Mouse (Mus musculus) liver, adult 2 months (tissue): ENCODE data around the gene Synpo2l. TPM values are rescaled to one million over a fixed set of nuclear protein-coding genes. Genes with fewer than 3 reads are reported as not detected.

Experiments
- DNase-seq: peaks from one replicate; pipeline ENCODE4 v3.0.0-alpha.2; 2011; ENCODE audit warnings: low read depth, low spot score; ENCODE audit errors: extremely low read depth
- H3K27ac ChIP-seq: fragments of 200-500 bp; replicated peaks from 2 replicates; pipeline ENCODE4 v1.5.1; 2012; ENCODE audit warnings: low read depth, mild to moderate bottlenecking, control low read depth, inconsistent platforms, low read length; ENCODE audit not compliant: insufficient read depth
- H3K27me3 ChIP-seq: fragments of 200-500 bp; 2 replicates; pipeline ENCODE4 v1.6.1; 2012; ENCODE audit warnings: mild to moderate bottlenecking, moderate library complexity, low read length, inconsistent platforms; ENCODE audit not compliant: control insufficient read depth, insufficient read depth
- H3K36me3 ChIP-seq: fragments of 200-500 bp; 2 replicates; pipeline ENCODE4 v1.6.1; 2012; ENCODE audit warnings: low read length, inconsistent platforms; ENCODE audit not compliant: control insufficient read depth, insufficient read depth
- H3K4me1 ChIP-seq: fragments of 200-500 bp; 2 replicates; pipeline ENCODE4 v1.6.1; 2011; ENCODE audit warnings: low read length; ENCODE audit not compliant: control insufficient read depth, insufficient read depth
- H3K4me3 ChIP-seq: fragments of 200-500 bp; 2 replicates; pipeline ENCODE4 v1.5.1; 2011; ENCODE audit warnings: low read depth, mild to moderate bottlenecking, control low read depth, low read length, moderate library complexity; ENCODE audit not compliant: insufficient read depth
- H3K79me2 ChIP-seq: fragments of 200-500 bp; 2 replicates; pipeline ENCODE4 v1.6.1; 2012; ENCODE audit warnings: inconsistent platforms, mild to moderate bottlenecking, low read length, moderate library complexity; ENCODE audit not compliant: control insufficient read depth, insufficient read depth
- H3K9ac ChIP-seq: fragments of 200-500 bp; 2 replicates; pipeline ENCODE4 v1.6.1; 2012; ENCODE audit warnings: low read depth, mild to moderate bottlenecking, control low read depth, inconsistent platforms, low read length
- CTCF ChIP-seq: fragments of 200-500 bp; IDR thresholded peaks from 2 replicates; pipeline ENCODE4 v1.5.1; 2011; ENCODE audit warnings: low read depth, low read length, control low read depth
- POLR2A ChIP-seq: fragments of 200-500 bp; IDR thresholded peaks from 2 replicates; pipeline ENCODE4 v1.6.1; 2011; ENCODE audit warnings: low read length, control low read depth; ENCODE audit not compliant: insufficient read depth; ENCODE audit errors: extremely low read depth
- WGBS: fragments of 180-500 bp; shearing (Covaris S2); methylation state at CpG from one replicate; pipeline ENCODE4 v1.1.7; 2018; 5-methylcytosine and 5-hydroxymethylcytosine counted together
- polyA plus RNA-seq: library from polyadenylated mRNA; depleted of rRNA; stranded (reverse); fragments of >200 nt; gene quantifications from 2 replicates; pipeline ENCODE4 v1.2.3, GENCODE M21; 2012
- total RNA-seq: library from RNA; depleted of rRNA; stranded (reverse); fragments of >200 nt; gene quantifications from 2 replicates; pipeline ENCODE4 v1.2.3, GENCODE M21; 2014

Gene Synpo2l
- total and polyA plus RNA-seq, 2 experiments = 0.09 to 0.10 TPM

- Histone ChIP-seq H3K4me1 (no peaks in the 10 kb centered on the region), H3K27ac (no peak overlapping the region), H3K36me3 (no peaks in the 10 kb centered on the region), H3K27me3 (no peaks in the 10 kb centered on the region), H3K9ac (no peak overlapping the region), H3K4me3 (no peak overlapping the region), H3K79me2 (no peaks in the 10 kb centered on the region)
- 94% methylated on average over 3 of the region's 3 CpGs for WGBS
- DNase-seq = no peak
- TF ChIP-seq POLR2A = no peak
- no peak for TF ChIP-seq CTCF
These were observed 45.2 kb downstream of the Synpo2l start for GRCm38 (mm10) chr14:20622907-20623306.

DNA sequence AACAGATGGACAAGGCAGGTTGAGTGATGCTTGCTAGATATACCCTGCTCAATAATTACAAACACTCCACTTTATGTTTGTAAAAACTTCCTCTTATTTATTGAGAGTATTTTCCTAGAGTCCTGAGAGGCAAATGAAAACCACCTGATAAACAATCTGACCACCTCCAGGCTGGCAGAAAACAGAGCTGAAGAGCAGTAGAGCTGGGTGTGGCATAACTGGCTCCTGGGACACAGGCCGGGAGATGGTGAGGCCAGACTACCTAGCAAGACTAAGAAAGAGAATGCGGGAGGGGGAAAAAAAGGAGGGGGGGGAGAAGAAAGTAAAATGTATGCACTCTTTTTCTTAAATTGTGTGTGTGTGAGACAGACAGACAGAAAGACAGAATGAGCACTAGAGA, 45.7 kb downstream of the Synpo2l start:
- H3K79me2 ChIP-seq = no peaks in the 10 kb centered on the region
- TF ChIP-seq POLR2A (no peak), CTCF (no peak)
- no peak for DNase-seq
- H3K4me3 ChIP-seq = no peak overlapping the region
- no peaks in the 10 kb centered on the region for H3K4me1 ChIP-seq
- 84% methylated on average over 2 of the region's 2 CpGs for WGBS
- no peaks in the 10 kb centered on the region for H3K27me3 ChIP-seq
- H3K9ac ChIP-seq = no peak overlapping the region
- H3K27ac ChIP-seq = no peak overlapping the region
- H3K36me3 ChIP-seq = no peaks in the 10 kb centered on the region

GRCm38 (mm10) chr14:20621903-20622302, 46.3 kb downstream of the Synpo2l start:
- no peak for DNase-seq
- 90% methylated on average over 2 of the region's 2 CpGs for WGBS
- Histone ChIP-seq H3K4me3 (no peak overlapping the region), H3K4me1 (no peaks in the 10 kb centered on the region), H3K9ac (no peak overlapping the region), H3K27ac (no peak overlapping the region), H3K79me2 (no peaks in the 10 kb centered on the region), H3K27me3 (no peaks in the 10 kb centered on the region), H3K36me3 (no peaks in the 10 kb centered on the region)
- TF ChIP-seq POLR2A = no peak
- TF ChIP-seq CTCF = no peak

DNA sequence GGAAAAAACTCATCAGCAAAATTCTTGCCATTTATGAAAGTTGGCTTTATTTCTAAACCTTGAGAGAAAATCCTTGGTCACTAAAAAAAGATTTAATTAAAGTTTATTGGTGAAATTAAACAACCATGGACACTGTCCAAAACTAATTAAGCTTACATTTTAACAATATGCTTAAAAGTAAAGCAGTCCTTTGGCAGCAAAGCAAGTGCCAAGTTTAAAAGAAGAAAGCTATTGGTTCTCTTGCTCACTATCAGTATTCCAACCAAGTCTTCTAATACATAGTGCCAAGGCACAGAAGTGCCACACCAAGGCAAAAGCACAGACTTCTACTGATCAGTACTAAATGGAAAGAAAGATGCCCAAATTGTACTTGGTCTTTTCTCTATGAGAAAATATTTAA, 49.0 kb downstream of the Synpo2l start:
- Histone ChIP-seq H3K27ac (no peak overlapping the region), H3K4me1 (no peaks in the 10 kb centered on the region), H3K79me2 (no peaks in the 10 kb centered on the region), H3K36me3 (no peaks in the 10 kb centered on the region), H3K27me3 (no peaks in the 10 kb centered on the region), H3K4me3 (no peak overlapping the region), H3K9ac (no peak overlapping the region)
- no peak for DNase-seq
- TF ChIP-seq CTCF = no peak
- no peak for TF ChIP-seq POLR2A

DNA sequence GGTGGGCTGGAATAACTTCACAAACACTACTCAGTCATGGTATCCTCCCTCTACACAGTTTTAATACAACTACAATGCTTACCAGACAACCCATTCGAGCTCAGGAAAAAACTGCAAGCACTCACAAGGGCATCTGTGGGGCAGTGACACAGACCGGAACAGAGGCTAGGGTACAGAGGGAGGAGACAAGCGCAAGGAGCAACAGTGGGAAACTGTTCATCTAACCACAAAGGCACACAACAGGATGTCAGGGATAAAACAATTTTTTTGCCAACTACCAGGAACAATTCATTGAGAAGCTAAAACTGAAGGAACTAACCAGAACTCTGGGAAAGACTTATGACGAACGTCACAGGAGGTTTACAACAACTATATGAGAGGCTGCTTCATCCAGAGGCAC, 49.9 kb downstream of the Synpo2l start:
- no peak overlapping the region for H3K9ac ChIP-seq
- DNase-seq = peak; percentile 6
- H3K79me2 ChIP-seq = no peaks in the 10 kb centered on the region
- H3K4me1 ChIP-seq = no peaks in the 10 kb centered on the region
- no peaks in the 10 kb centered on the region for H3K27me3 ChIP-seq
- no peak overlapping the region for H3K4me3 ChIP-seq
- peak overlapping the region; percentile 5; the same call in 1 of the 2 replicates for H3K27ac ChIP-seq
- 69% methylated on average over 5 of the region's 5 CpGs for WGBS
- H3K36me3 ChIP-seq = no peaks in the 10 kb centered on the region
- TF ChIP-seq POLR2A = no peak
- no peak for TF ChIP-seq CTCF

DNA sequence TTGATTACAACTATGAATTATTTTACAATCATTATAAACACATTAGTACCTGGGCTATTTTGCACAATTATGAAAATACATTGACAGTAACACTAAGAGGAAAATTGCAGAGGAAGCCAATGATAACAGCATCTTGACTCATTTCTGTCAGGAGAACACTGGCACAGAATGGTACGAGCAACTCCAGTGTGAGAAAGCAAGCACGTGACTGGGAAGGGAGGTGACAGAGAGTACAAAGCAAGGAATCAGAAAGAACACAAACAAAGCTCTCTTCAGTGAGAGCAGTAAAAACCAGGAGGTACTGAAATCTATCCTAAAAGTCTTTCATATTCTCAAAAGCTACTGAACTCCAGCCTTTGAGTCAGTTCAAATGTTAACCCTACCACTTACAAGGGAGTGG, 51.7 kb downstream of the Synpo2l start:
- WGBS = 51% methylated on average over 2 of the region's 2 CpGs
- Histone ChIP-seq H3K27me3 (no peaks in the 10 kb centered on the region), H3K4me3 (no peak overlapping the region), H3K36me3 (no peaks in the 10 kb centered on the region), H3K27ac (no peak overlapping the region), H3K4me1 (no peaks in the 10 kb centered on the region), H3K79me2 (no peaks in the 10 kb centered on the region), H3K9ac (no peak overlapping the region)
- no peak for TF ChIP-seq CTCF
- no peak for TF ChIP-seq POLR2A
- DNase-seq = no peak
